Mouse (Mus musculus): ENCODE results near the gene Slc35c1.

DNA sequence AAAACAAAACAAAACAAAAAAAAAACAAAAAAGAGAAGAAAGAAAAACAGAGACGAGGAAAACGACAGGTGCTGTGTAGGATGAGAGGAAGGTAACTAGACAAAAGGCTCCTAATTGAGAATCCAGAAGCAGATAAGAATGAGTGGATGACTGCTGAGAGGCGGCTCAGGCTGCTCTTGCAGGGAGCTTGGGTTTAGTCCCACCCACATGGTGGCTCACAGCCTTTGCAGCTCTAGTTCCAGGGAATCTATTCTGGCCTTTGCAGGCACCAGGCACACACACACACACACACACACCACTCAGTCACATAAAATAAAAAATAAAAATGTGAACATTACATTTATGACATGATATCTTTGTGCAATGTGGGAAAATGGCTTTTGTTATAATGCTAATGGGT, 21.8 kb downstream of the Slc35c1 start:
- TF ChIP-seq POLR2A (IDR thresholded peaks at IDR 0.05; ENCODE audit: extremely low read depth, insufficient read depth, low read length) (no peak), CTCF (IDR thresholded peaks at IDR 0.05; ENCODE audit: low read depth, low read length) (no peak)

Data from liver, adult 2 months (tissue).